Mouse (Mus musculus) kidney, postnatal 14 days (tissue): Measurements from ENCODE around the gene Lrrc4c.

ENCODE experiments used
- DNase-seq: peaks from one replicate; pipeline ENCODE4 v3.0.0; 2022; ENCODE audit warnings: mixed read lengths

Lrrc4c gene

DNA sequence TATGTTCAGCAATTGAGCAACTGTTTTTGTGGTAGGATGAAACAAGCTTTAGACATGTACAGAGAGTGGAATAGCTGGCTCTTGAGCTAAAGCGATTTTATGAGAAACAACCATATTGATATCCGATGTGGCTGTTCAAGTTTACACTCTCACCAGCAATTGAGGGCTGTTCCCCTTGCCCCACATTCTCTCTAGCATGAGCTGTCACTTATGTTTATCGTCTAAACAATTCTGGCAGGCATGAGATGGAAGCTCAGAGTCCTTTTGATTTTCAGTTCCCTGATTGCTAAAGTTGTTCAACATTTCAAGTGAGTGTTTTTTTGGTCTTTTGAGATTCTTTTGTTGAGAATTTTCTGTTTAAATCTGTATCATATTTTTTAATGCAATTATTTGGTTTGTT is 976.2 kb downstream of the Lrrc4c start:
- no peak for DNase-seq

DNA sequence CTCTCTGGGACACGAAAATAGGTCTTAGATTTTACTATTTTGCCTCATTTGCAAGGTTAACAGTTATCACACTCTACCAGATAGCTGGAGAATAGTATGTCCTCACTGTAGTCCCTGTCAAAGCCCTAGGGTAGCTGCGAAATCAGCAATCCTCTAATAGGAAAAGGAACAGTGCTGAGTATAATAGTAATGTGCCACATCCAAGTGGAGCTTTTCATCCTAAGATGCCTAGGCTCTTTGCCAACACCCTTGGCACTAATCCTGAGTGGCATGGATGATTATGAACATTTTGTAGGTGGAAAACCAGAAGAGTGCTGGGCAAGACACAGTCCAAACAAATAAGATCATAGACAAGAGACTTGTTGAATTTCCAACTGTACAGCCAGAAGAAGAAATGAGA is 981.7 kb downstream of the Lrrc4c start:
- DNase-seq, result no peak

DNA sequence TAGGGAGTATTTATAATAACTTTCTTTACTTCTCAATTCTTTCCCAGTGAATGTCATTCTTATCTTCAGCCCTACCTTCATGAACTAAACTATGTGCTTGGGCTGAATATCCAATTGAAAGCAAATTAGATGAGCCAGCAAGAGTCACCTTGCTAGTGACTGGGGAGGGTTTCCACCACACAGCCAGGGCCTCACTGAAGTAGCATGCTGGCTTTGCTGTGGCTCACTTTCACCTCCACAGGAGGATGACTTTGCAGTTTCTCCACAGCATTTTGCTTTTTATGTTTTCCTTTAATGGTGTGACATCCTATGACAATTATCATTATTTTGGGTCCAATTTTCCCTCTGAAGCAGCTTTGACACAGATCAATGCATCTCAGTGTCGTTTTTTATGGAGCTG is 1000.0 kb downstream of the Lrrc4c start:
- DNase-seq, result no peak

DNA sequence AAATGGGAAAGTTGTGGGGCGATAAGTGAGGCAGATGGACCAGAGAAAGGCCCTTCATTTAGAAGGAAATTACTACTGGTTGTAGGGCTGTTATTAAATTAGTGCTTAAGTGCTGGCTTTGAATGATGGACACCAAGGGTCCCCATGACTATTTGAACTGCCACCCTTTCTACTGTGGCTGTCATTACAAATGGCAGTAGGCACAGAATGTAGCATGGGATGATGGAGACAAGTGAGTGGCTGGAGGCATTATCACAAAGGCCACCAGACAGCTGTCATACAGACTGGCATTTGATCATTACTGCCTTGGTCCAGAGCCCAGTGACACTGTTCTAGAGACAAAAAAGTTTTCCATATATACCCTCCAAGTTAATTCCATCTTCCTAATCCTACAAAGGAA is 1000.6 kb downstream of the Lrrc4c start:
- DNase-seq, result no peak

DNA sequence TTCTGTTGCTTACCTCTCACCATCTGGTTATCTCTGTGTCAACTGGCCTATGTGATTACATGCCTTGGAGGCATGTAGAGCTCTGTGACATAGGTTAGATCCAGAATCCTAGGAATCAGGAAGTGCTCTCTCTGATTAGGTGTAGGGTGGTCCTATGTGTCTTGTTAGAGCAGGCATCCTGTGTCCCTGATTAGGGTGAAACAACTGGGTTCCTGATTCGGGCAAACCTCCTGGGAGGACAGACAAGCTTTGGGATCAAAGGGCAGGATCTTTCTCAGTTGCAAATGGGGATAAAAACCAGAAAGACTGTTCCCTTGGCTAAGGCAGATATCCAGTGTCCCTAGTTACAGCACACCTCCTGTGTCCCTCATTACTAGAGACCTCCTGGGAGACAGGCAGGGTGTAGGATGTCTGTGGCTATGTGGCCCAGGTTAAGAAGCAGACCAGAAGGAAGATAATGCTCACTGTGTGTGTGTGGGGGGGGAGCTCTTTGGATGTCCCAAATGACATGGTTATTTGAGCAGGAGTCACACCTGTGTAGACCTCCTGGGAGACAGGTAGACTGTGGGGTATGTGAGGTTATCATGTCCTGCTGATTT is 1014.2 kb downstream of the Lrrc4c start:
- no peak for DNase-seq

DNA sequence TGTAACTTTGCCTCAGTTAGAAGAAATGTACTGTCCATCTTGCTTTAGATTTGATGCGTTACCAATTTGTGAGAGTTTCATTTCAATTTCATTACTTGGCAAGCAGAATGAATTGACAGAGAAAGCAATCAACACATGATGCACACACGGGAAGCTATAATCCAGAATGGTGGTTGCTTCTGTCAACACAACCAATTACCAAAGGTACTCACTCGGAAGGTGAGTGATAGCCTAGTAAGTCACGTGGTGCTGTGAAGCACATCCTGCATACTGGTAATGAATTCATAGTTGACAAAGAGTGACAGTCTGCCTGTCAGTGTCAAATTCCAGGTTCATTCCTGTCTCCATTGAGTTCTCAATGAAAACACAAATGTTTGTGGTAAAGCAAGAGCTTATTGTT is 1021.7 kb downstream of the Lrrc4c start:
- DNase-seq, result no peak

DNA sequence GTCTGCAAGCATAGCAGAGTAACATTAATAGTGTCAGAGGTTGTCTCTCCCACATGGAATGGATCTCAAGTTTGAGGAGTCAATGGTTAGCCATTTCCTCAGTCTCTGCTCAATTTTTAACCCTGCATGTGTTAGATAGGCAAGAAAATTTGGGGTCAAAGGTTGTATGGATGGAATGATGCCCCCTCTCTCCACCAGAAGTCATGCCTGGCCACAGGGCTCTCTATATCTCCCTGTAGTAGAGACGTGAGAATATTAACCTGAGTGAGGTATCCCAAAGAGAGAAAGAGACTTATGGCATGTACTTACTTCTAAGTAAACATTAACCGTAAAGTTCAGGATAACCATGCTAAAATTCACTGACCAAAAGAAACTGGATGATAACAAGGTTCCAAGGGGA is 1043.3 kb downstream of the Lrrc4c start:
- DNase-seq, result no peak

DNA sequence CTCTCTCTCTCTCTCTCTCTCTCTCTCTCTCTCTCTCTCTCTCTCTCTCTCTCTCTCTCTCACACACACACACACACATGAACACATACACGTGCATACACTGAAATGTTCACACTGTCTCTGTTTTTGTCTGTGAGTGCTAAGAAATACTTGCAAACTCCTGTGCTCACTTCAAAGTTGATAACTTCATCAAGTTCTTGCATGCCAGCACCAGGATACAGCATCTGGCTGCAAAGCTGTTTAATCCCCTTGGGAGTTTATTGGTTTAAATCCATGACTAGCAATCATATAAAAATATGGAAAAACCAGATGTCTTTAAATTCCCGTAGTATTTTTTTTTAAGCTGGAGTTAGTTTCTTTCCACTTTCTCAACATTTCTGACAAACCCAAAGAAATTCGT is 1052.0 kb downstream of the Lrrc4c start:
- DNase-seq, result no peak

DNA sequence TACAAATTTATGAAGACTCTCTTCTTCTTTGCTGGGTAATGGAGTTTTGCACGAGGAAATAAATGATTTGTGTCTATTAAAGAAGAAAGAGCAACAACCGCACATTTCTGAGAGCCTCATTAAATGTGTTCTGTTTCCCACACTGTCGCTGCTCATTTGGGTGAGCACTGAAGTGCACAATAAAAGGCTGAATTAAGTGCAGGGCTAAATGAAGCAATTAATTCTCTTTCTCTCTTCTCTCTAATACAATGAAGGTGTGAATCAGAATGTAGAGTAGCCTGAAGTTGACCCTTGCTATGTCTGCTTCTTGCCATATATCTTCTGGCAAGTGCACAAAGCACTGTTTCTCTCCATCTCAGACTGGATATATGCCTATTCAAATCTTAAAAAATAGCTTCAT is 1073.5 kb downstream of the Lrrc4c start:
- DNase-seq, result no peak

DNA sequence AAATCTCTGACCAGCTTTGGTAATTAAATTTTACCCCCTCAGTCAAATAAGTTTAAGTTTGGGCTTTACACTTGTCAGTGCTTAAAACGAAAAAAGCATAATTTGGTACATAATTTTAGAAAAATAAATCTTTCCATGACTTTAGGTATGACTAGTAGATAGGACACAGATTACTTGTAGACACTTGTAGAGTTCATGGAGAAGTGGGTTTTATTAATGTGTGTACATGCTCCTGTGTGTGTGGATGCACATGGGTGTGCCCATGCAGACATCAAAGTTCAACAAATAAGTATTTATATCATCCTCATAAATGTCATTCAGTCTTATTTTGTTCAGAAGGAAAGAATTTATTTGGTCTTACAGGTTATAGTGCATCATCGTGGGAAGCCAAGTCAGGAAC is 1073.9 kb downstream of the Lrrc4c start:
- DNase-seq, result no peak

DNA sequence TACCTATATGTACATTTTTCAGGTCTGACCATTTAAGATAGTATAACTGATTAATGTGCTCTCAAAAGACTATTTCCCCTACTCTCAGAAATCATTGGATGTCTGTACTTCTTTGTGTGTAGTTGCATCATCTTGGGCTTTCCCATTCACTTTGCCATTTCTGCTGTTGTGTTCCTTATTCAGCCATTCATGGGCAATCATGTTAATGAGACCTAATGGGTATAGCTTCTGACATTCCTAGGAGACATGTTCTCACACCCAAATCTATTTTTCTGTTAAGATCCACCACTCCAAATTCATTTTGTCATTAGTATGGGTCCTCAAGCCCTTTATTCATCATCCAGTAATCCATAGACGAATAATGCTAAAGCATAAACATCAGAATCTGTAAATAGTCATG is 1095.1 kb downstream of the Lrrc4c start:
- DNase-seq, result no peak

DNA sequence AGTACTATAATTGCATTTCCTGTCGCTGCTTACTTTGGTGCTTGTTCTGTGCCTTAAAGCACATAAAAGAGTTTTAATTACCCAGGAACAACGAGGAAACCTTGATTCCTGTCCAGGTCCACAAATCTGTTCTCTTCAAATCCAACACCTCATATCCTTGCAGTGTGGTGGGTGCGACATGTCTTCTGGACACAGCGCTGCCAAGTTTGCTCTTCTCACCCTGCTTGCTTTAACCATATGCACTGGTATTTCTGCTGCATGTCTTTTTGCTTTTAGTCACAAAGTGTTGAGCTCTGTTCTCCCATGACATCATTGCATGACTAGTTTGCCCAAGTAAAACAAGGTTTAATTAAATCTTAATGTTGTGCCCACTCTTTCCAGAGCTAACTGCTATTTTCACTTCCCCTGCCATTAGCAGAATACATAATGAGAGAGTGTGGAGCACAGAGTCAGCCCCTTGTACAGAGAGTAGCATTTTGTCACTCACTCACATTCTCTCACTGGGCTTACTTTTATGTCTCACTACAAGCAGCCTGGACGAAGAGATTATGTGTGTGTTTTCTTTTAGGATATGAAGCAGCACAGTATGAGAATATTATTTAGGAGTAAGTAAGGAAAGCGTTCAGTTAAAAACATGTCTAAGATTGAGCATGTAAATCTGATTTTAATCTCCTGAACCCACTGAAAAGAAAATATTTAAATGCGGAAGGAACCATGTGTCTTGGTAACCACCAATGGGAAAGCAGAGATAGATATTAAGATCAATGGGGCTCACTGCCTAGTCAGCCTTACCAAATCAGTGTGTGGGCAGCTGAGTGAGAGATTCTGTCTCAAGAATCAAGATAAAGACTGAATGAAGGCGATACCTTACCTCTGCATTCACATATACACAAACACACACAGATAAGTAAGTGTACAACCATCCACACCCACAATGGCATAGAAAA is 1096.7 kb downstream of the Lrrc4c start:
- no peak for DNase-seq

DNA sequence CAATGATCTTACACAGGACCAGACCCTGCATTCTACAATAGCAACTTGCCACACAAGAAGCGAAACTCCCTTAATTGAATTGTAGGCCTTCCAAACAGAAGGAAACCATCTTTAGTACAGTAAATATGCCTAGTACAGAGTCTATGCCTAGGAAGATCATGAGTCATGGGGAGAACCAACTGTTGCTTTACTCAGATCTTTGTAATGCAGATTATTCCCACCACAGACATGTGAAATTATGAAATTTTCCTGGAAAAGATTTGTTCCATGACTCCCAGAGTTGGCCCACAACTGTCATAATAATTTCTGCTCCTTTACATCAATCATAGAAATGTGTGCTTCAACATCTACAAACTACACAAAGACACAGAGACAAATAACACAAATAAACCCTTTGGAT is 1116.2 kb downstream of the Lrrc4c start:
- DNase-seq, result no peak

DNA sequence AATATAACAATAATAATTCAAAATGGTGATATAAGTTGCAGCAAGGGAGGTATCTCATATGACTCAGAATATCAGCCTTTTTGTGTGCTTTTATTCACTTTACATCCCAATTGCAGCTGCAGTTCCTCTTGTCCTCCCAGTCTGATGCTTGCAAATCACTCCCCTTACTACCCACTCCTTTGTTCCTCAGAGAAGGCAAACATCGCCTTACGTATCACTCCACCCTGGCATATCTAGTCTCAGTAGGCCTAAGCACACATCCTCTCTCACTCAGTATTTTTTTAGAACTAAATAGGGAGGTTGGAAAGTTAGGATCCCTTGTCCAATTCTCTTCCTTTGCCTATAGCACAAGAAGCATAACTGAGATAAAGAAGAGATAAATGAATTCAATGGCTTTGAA is 1117.6 kb downstream of the Lrrc4c start:
- no peak for DNase-seq

DNA sequence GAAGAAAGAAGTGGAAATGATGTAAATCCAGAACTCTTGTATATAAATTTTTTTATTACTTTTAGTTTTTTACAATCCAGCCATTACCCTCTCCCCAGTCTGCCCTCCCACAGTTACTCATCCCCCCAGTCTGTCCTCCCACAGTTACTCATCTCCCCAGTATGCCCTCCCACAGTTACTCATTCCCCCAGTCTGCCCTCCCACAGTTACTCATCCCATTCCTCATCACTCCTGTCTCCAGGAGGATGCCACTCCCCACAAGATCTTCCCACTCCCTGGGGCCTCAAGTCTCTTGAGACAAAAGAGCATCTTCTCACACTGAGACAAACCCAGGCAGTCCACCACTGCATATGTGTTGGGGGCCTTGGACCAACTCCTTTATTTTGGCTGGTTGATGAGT is 1119.8 kb downstream of the Lrrc4c start:
- DNase-seq, result no peak

DNA sequence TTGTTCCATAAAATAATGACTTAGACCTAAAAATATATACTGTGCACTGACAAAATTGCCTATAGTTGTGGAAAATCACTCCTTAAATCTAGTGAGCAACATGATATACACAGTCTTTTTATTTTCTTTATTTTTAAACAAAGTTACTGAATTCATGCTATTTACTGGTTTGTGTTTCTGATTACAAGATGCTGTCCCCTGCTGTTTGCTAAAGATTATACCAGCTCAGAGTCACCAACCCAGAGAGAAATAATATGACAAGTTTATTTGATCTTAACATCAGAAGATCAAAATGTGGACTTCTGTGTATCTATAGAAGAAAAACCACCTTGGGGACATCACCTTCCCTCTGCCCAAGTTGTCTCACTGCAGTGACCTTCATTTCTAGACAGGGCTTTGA is 1145.6 kb downstream of the Lrrc4c start:
- no peak for DNase-seq

DNA sequence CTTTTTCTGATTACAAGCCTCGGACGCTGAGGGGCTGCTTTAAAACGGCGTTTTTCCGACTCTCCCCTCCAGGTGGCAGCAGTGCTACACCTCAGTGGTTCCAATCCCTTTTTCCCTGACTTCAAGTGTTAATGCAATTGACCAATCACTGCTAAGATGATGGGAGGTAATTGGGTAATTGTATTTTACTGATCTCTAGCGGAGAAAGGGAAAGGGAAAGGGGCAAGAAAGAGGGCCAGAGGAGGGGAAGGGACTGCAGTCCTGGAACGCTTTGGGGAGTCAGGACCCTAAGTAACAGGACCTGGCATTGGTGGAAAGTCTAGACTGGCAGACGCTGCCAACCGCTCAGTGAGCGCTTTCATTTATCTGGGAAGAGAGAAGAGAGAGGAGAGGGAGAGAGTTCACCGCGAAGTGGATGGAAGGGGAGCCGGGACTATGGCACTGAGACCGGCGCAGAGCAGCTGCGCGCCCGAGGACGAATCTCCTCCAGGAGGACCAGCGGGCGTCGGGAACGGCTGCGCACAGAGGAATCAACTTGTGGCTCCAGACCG is 1148.3 kb downstream of the Lrrc4c start:
- DNase-seq, result peak; percentile 83

DNA sequence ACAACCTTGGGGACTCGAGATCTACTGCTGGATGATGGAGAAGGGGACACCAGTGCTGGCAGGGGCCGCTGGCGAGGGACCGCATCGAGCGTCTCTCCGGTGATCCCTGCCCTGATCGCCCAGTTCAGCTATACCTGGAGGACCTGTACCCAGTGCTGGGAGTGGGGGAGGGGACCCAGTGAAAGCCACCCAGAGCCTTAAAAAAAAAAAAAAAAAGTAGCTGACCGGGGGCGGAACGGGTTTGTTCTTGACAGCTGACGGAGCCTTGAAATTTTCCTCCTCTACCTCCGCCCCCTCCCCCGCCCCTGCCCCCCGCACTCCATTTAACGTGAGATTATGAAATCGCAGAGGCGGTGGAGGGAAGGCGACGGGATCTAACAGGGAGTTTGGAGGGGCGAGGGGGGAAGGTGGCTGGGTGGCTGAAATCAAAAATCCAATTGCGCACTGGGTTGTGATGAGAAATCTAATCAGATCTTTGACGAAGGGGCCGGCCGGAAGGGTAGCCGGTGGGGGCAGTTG is 1149.1 kb downstream of the Lrrc4c start:
- peak; percentile 16 for DNase-seq

DNA sequence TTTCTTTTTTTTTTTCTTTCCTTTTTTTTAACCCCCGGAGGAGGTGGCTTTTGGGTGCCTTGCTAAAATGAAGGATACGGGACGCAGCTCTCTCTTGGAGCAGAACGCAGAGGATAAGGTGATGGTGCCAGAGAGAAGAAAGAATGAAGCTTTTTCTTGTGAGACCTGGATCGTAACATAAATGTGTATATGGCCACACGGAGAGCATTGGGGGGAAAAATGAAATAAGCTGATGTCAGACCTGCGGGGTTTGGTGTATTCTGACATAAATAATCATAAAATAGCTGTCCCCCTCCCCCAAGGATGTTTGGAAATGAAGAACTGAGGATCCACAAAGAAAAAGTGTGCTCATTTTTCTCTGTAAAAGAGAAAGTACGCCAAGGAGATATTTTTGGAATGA is 1149.7 kb downstream of the Lrrc4c start:
- DNase-seq, result no peak

DNA sequence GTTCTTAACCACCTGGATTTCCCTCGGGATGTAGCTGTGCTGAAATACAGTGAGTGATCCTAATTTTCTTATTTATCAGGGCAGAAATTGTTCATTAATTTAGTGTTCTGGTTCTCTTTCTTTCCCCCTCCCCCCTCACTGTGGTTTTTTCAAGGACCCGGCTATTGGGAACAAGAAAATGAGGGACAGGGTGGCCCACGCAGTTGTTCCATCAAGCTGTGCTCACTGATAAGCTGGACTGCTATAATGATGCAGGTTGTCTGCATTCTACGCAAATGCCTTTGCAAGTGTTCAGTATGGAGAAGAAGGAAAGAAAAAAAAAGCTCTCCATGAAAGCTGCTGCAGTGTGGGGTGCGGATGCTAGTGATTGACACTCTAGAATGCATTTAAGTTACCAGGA is 1150.4 kb downstream of the Lrrc4c start:
- DNase-seq, result no peak

DNA sequence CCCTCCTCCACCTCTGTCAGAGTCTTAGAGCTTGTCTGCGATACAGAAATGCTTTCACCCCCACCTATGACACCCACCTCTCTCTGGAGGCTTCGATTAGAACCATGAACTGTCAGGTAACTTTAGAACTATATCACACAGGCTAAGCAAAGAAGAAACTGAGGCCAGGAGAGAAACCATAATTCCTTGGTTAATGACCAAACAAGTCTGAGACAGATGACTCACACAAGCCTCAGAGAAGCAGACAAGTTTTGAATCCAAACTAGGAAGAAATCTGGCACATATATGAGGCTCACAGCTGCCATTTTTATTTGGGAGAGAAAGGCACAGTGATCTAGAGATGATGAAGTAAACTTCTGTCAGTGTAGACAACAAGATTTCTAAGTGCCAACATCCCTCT is 1151.4 kb downstream of the Lrrc4c start:
- DNase-seq, result no peak

DNA sequence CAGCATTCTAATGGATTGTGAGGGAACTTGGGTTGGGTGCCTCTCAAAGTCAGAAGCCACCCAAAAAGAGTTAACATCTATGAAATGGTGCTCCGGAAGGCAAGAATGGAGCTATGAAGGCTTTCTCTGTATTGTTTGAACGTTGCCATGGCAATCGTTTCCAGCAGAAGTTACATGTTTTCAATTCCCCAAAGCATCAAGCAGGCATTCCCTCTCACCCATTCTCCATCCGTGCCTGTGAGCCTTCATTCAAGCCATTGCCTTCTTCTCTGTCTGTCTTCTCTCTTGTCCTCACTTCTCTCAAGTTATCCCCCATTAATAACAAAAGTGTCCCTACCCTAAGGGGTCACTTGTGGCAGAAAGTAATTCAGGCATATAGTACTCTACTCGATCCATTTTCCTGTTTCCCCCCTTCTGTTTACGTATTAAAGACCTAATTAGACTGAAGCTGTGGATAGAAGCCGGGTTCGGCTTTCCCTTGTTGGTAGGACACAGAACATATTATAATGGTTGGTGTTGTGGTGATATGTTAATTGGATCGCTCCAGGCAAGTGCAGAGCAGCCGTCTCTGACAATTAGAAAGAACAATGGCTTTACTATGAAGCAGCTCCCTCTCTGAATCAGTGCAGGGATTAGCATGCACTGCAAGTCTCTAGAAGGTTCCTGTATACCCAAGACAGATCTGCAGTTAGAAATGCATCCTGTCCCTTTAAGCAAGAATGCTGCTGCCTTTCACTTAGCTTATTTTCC is 1160.4 kb downstream of the Lrrc4c start:
- no peak for DNase-seq

DNA sequence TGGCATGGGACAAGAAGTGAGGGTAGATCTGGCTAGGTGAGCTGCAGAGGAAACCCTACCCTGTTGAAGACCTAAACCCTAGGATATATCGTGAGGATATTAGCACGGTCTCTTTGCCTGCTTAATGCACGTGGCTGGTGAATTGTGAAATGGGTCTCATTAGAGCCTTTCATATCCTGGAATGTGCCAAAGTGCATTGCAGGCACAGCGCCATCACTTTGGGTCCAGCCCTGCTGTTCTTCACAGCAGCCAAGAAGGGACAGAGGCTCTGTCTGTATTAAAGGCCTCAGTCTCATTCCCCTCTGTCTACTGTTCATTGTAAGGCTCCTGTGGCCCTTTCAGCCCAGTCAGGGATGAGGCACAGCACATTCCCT is 1160.9 kb downstream of the Lrrc4c start:
- no peak for DNase-seq
